Mouse (Mus musculus) liver, adult 2 months (tissue): ENCODE data around the gene Tbx6. TPM values are rescaled to one million over a fixed set of nuclear protein-coding genes. Genes with fewer than 3 reads are reported as not detected.

Experiments used
- DNase-seq: peaks from one replicate; pipeline ENCODE4 v3.0.0-alpha.2; 2011; ENCODE audit warnings: low read depth, low spot score; ENCODE audit errors: extremely low read depth
- H3K27ac ChIP-seq: fragments of 200-500 bp; replicated peaks from 2 replicates; pipeline ENCODE4 v1.5.1; 2012; ENCODE audit warnings: low read depth, mild to moderate bottlenecking, control low read depth, inconsistent platforms, low read length; ENCODE audit not compliant: insufficient read depth
- H3K27me3 ChIP-seq: fragments of 200-500 bp; 2 replicates; pipeline ENCODE4 v1.6.1; 2012; ENCODE audit warnings: mild to moderate bottlenecking, moderate library complexity, low read length, inconsistent platforms; ENCODE audit not compliant: control insufficient read depth, insufficient read depth
- H3K36me3 ChIP-seq: fragments of 200-500 bp; 2 replicates; pipeline ENCODE4 v1.6.1; 2012; ENCODE audit warnings: low read length, inconsistent platforms; ENCODE audit not compliant: control insufficient read depth, insufficient read depth
- H3K4me1 ChIP-seq: fragments of 200-500 bp; 2 replicates; pipeline ENCODE4 v1.6.1; 2011; ENCODE audit warnings: low read length; ENCODE audit not compliant: control insufficient read depth, insufficient read depth
- H3K4me3 ChIP-seq: fragments of 200-500 bp; 2 replicates; pipeline ENCODE4 v1.5.1; 2011; ENCODE audit warnings: low read depth, mild to moderate bottlenecking, control low read depth, low read length, moderate library complexity; ENCODE audit not compliant: insufficient read depth
- H3K79me2 ChIP-seq: fragments of 200-500 bp; 2 replicates; pipeline ENCODE4 v1.6.1; 2012; ENCODE audit warnings: inconsistent platforms, mild to moderate bottlenecking, low read length, moderate library complexity; ENCODE audit not compliant: control insufficient read depth, insufficient read depth
- H3K9ac ChIP-seq: fragments of 200-500 bp; 2 replicates; pipeline ENCODE4 v1.6.1; 2012; ENCODE audit warnings: low read depth, mild to moderate bottlenecking, control low read depth, inconsistent platforms, low read length
- CTCF ChIP-seq: fragments of 200-500 bp; IDR thresholded peaks from 2 replicates; pipeline ENCODE4 v1.5.1; 2011; ENCODE audit warnings: low read depth, low read length, control low read depth
- POLR2A ChIP-seq: fragments of 200-500 bp; IDR thresholded peaks from 2 replicates; pipeline ENCODE4 v1.6.1; 2011; ENCODE audit warnings: low read length, control low read depth; ENCODE audit not compliant: insufficient read depth; ENCODE audit errors: extremely low read depth
- WGBS: fragments of 180-500 bp; shearing (Covaris S2); methylation state at CpG from one replicate; pipeline ENCODE4 v1.1.7; 2018; 5-methylcytosine and 5-hydroxymethylcytosine counted together
- polyA plus RNA-seq: library from polyadenylated mRNA; depleted of rRNA; stranded (reverse); fragments of >200 nt; gene quantifications from 2 replicates; pipeline ENCODE4 v1.2.3, GENCODE M21; 2012
- total RNA-seq: library from RNA; depleted of rRNA; stranded (reverse); fragments of >200 nt; gene quantifications from 2 replicates; pipeline ENCODE4 v1.2.3, GENCODE M21; 2014

Tbx6 gene
- total and polyA plus RNA-seq, 2 experiments, result 0.18 to 1.1 TPM

- Histone ChIP-seq H3K36me3 (no peaks in the 10 kb centered on the region), H3K27me3 (peaks cover 7% of the 10 kb centered on the region), H3K9ac (peak overlapping the region; percentile 21; the same call in 1 of the 2 replicates), H3K4me3 (peak overlapping the region; percentile 37; the same call in 1 of the 2 replicates), H3K27ac (no peak overlapping the region), H3K4me1 (no peaks in the 10 kb centered on the region), H3K79me2 (no peaks in the 10 kb centered on the region)
- no peak for DNase-seq
- TF ChIP-seq CTCF (no peak), POLR2A (no peak)
- WGBS, result 11% methylated on average over 14 of the region's 19 CpGs
These were observed 42.0 kb downstream of the Tbx6 start for GRCm38 (mm10) chr7:126823202-126823711.

- H3K27me3 ChIP-seq, result peaks cover 7% of the 10 kb centered on the region
- no peaks in the 10 kb centered on the region for H3K36me3 ChIP-seq
- H3K79me2 ChIP-seq, result no peaks in the 10 kb centered on the region
- no peak for DNase-seq
- TF ChIP-seq CTCF (no peak), POLR2A (no peak)
- no peak overlapping the region for H3K4me3 ChIP-seq
- no peak overlapping the region for H3K27ac ChIP-seq
- 33% methylated on average over 10 of the region's 10 CpGs for WGBS
- no peak overlapping the region for H3K9ac ChIP-seq
- no peaks in the 10 kb centered on the region for H3K4me1 ChIP-seq
These were observed 42.7 kb downstream of the Tbx6 start for GRCm38 (mm10) chr7:126823940-126824339.

- H3K79me2 ChIP-seq, result no peaks in the 10 kb centered on the region
- H3K4me1 ChIP-seq, result no peaks in the 10 kb centered on the region
- H3K27me3 ChIP-seq, result peaks cover 10% of the 10 kb centered on the region
- 18% methylated on average over 8 of the region's 8 CpGs for WGBS
- no peak overlapping the region for H3K27ac ChIP-seq
- no peak overlapping the region for H3K4me3 ChIP-seq
- DNase-seq, result no peak
- TF ChIP-seq CTCF (no peak), POLR2A (no peak)
- no peak overlapping the region for H3K9ac ChIP-seq
- no peaks in the 10 kb centered on the region for H3K36me3 ChIP-seq
These were observed 44.1 kb downstream of the Tbx6 start for GRCm38 (mm10) chr7:126825403-126825802.

GRCm38 (mm10) chr7:126825952-126826351 is 44.7 kb downstream of the Tbx6 start:
- H3K36me3 ChIP-seq, result no peaks in the 10 kb centered on the region
- H3K4me3 ChIP-seq, result no peak overlapping the region
- TF ChIP-seq POLR2A, result no peak
- TF ChIP-seq CTCF, result no peak
- no peak for DNase-seq
- WGBS, result 68% methylated on average over 5 of the region's 5 CpGs
- no peak overlapping the region for H3K9ac ChIP-seq
- H3K4me1 ChIP-seq, result no peaks in the 10 kb centered on the region
- no peak overlapping the region for H3K27ac ChIP-seq
- peaks cover 10% of the 10 kb centered on the region for H3K27me3 ChIP-seq
- no peaks in the 10 kb centered on the region for H3K79me2 ChIP-seq

- H3K79me2 ChIP-seq, result no peaks in the 10 kb centered on the region
- H3K36me3 ChIP-seq, result no peaks in the 10 kb centered on the region
- no peak within 1 kb of the TSS for H3K4me3 ChIP-seq
- no peak for DNase-seq
- peaks cover 4% of the 10 kb centered on the region; the same call in 1 of the 2 replicates for H3K27me3 ChIP-seq
- H3K4me1 ChIP-seq, result no peaks in the 10 kb centered on the region
- 56% methylated on average over 5 of the region's 5 CpGs for WGBS
- no peak for TF ChIP-seq CTCF
- no peak for TF ChIP-seq POLR2A
- no peak within 1 kb of the TSS for H3K9ac ChIP-seq
- H3K27ac ChIP-seq, result no peak within 1 kb of the TSS
These were observed 50.3 kb downstream of the Tbx6 start, which contains the start of gene 4930451I11Rik for GRCm38 (mm10) chr7:126831539-126831938. Gene 4930451I11Rik (minus strand): TSS chr7:126831639.

GRCm38 (mm10) chr7:126832036-126832598 is 50.8 kb downstream of the Tbx6 start:
- peak; percentile 41 for DNase-seq
- WGBS, result 3% methylated on average over 21 of the region's 21 CpGs
- H3K27ac ChIP-seq, result no peak overlapping the region

More at GRCm38 (mm10) chr7:126832036-126832598, 50.8 kb downstream of the Tbx6 start:
- Histone ChIP-seq H3K4me3 (no peak overlapping the region), H3K36me3 (no peaks in the 10 kb centered on the region), H3K4me1 (no peaks in the 10 kb centered on the region), H3K27me3 (peaks cover 4% of the 10 kb centered on the region; the same call in 1 of the 2 replicates), H3K79me2 (no peaks in the 10 kb centered on the region), H3K9ac (no peak overlapping the region)
- no peak for TF ChIP-seq POLR2A
- peak; percentile 93 for TF ChIP-seq CTCF
